Mouse (Mus musculus) liver, adult 2 months (tissue): Measurements from ENCODE around the gene Zfp990. TPM values are rescaled to one million over a fixed set of nuclear protein-coding genes. Genes with fewer than 3 reads are reported as not detected.
"Not testable (repeated sequence)": the region's sequence is repeated elsewhere in the genome, so short reads cannot be mapped to it uniquely, and the experiment has no call there.

Experiments
- DNase-seq: peaks from one replicate; pipeline ENCODE4 v3.0.0-alpha.2; 2011; ENCODE audit warnings: low read depth, low spot score; ENCODE audit errors: extremely low read depth
- H3K27ac ChIP-seq: fragments of 200-500 bp; replicated peaks from 2 replicates; pipeline ENCODE4 v1.5.1; 2012; ENCODE audit warnings: low read depth, mild to moderate bottlenecking, control low read depth, inconsistent platforms, low read length; ENCODE audit not compliant: insufficient read depth
- H3K27me3 ChIP-seq: fragments of 200-500 bp; 2 replicates; pipeline ENCODE4 v1.6.1; 2012; ENCODE audit warnings: mild to moderate bottlenecking, moderate library complexity, low read length, inconsistent platforms; ENCODE audit not compliant: control insufficient read depth, insufficient read depth
- H3K36me3 ChIP-seq: fragments of 200-500 bp; 2 replicates; pipeline ENCODE4 v1.6.1; 2012; ENCODE audit warnings: low read length, inconsistent platforms; ENCODE audit not compliant: control insufficient read depth, insufficient read depth
- H3K4me1 ChIP-seq: fragments of 200-500 bp; 2 replicates; pipeline ENCODE4 v1.6.1; 2011; ENCODE audit warnings: low read length; ENCODE audit not compliant: control insufficient read depth, insufficient read depth
- H3K4me3 ChIP-seq: fragments of 200-500 bp; 2 replicates; pipeline ENCODE4 v1.5.1; 2011; ENCODE audit warnings: low read depth, mild to moderate bottlenecking, control low read depth, low read length, moderate library complexity; ENCODE audit not compliant: insufficient read depth
- H3K79me2 ChIP-seq: fragments of 200-500 bp; 2 replicates; pipeline ENCODE4 v1.6.1; 2012; ENCODE audit warnings: inconsistent platforms, mild to moderate bottlenecking, low read length, moderate library complexity; ENCODE audit not compliant: control insufficient read depth, insufficient read depth
- H3K9ac ChIP-seq: fragments of 200-500 bp; 2 replicates; pipeline ENCODE4 v1.6.1; 2012; ENCODE audit warnings: low read depth, mild to moderate bottlenecking, control low read depth, inconsistent platforms, low read length
- CTCF ChIP-seq: fragments of 200-500 bp; IDR thresholded peaks from 2 replicates; pipeline ENCODE4 v1.5.1; 2011; ENCODE audit warnings: low read depth, low read length, control low read depth
- POLR2A ChIP-seq: fragments of 200-500 bp; IDR thresholded peaks from 2 replicates; pipeline ENCODE4 v1.6.1; 2011; ENCODE audit warnings: low read length, control low read depth; ENCODE audit not compliant: insufficient read depth; ENCODE audit errors: extremely low read depth
- WGBS: fragments of 180-500 bp; shearing (Covaris S2); methylation state at CpG from one replicate; pipeline ENCODE4 v1.1.7; 2018; 5-methylcytosine and 5-hydroxymethylcytosine counted together
- polyA plus RNA-seq: library from polyadenylated mRNA; depleted of rRNA; stranded (reverse); fragments of >200 nt; gene quantifications from 2 replicates; pipeline ENCODE4 v1.2.3, GENCODE M21; 2012
- total RNA-seq: library from RNA; depleted of rRNA; stranded (reverse); fragments of >200 nt; gene quantifications from 2 replicates; pipeline ENCODE4 v1.2.3, GENCODE M21; 2014

Gene Zfp990
- total and polyA plus RNA-seq, 2 experiments = not detected

DNA sequence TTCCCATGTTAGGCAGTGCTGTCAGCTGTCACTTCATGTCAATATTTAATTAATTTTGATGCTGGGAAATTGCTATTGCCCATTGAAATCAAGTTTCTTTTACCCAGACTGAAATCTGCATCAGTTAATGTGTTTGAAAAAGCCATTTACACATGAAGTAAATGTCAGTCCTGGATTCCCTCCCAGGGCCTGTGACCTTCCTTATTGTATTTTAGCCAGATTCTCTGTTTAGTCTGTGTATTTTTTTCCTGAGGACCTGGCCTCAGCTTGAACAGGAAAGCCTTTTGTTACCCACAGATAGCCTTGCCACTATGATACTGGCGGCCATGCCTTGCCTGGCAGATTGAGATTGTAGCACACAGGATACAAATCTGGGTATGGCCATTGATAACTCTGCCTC is 6.8 kb downstream of the Zfp990 start:
- H3K9ac ChIP-seq, DNase-seq, H3K36me3 ChIP-seq, H3K27ac ChIP-seq, H3K4me3 ChIP-seq, H3K4me1 ChIP-seq, H3K27me3 ChIP-seq, H3K79me2 ChIP-seq: not testable (repeated sequence)
- WGBS = 88% methylated on average over 1 of the region's 1 CpGs

DNA sequence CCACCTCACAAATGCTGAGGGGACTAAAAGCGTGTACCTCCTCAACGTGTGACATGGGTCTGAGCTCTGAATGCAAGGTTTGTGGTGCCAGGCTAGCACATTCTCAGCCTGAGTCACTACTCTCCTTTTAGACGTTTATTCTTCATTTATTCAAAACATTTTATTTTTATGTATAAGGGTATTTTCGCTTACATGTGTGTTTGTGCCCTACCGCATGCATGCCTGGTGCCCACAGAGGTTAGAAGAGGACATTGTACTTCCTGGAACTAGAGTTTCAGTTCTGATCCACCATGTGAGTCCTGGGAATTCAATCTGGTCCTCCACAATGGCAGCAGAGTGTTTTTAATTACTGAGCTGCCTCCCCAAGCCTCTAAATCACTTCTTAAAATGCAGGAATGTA is 33.3 kb downstream of the Zfp990 start:
- not testable (repeated sequence) for H3K4me3 ChIP-seq, H3K36me3 ChIP-seq, DNase-seq, H3K79me2 ChIP-seq, H3K9ac ChIP-seq, H3K27ac ChIP-seq, H3K4me1 ChIP-seq, H3K27me3 ChIP-seq
- WGBS = 71% methylated on average over 5 of the region's 5 CpGs

DNA sequence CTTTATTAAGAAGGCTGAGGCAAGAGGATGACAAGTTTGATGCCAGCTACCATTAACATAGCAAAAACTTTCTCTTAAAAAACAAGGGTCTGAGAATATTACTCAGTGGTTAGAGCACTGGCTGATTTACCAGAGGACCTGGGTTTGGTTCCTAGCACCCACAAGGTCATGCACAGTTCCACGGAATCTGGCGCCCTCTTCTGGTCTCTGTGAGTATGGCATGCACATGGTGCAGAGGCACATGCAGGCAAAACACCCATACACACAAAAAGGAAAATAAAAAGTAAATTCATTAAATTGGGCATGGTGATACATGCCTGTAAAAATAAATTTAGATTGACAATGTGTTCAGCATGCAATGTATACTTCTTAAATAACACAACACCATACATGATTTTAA is 34.5 kb downstream of the Zfp990 start:
- not testable (repeated sequence) for H3K27me3 ChIP-seq, H3K9ac ChIP-seq, H3K4me3 ChIP-seq, H3K4me1 ChIP-seq, H3K79me2 ChIP-seq, H3K27ac ChIP-seq, H3K36me3 ChIP-seq, DNase-seq
- 13% methylated on average over 2 of the region's 2 CpGs for WGBS

GRCm38 (mm10) chr4:145545734-145546349 is 35.3 kb downstream of the Zfp990 start:
- H3K9ac ChIP-seq, H3K36me3 ChIP-seq, H3K27ac ChIP-seq, H3K27me3 ChIP-seq, DNase-seq, H3K4me1 ChIP-seq, H3K4me3 ChIP-seq, H3K79me2 ChIP-seq: not testable (repeated sequence)
- 63% methylated on average over 6 of the region's 6 CpGs for WGBS

DNA sequence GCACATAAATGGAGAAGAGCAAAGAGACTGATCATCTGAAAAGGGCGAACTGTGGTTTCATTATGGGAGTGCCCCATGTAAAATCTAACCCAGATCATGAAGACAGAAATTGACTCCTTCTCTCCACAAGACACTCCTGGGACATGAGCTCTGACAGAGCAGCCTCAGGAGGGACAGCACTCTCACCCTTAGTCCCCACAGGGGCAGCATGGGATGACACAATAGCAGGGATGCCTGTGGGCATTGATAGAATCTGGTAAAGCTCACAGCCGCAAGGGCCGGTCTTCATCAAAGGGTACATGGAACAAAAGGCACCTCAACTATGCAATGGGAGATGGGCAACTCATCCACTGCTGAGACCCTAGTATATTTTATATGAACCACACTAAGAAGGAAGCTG is 35.9 kb downstream of the Zfp990 start:
- H3K27ac ChIP-seq, H3K4me3 ChIP-seq, DNase-seq, H3K27me3 ChIP-seq, H3K4me1 ChIP-seq, H3K9ac ChIP-seq, H3K79me2 ChIP-seq, H3K36me3 ChIP-seq: not testable (repeated sequence)
- WGBS = 95% methylated on average over 3 of the region's 3 CpGs

DNA sequence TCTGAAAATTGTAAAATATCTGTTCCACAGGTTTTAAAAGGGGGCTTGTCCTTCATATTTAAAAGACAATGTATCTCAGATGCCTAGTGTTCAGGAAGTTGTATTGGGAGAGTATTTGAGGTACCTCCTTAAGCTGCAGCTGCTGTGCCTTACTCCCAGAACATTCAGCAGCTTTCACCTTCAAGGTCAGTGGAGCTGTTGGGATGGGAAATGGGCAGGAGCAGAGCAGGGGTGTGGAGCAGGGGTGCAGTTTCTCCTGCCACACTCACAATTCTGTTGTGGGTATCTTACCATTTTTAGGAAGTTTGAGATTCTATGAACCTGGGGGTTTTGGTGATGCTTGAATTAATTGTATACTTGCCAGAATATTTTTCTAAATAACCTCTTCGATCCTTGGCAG is 46.1 kb downstream of the Zfp990 start:
- Histone ChIP-seq H3K27ac (no peak overlapping the region), H3K36me3 (no peaks in the 10 kb centered on the region), H3K4me1 (no peaks in the 10 kb centered on the region), H3K9ac (no peak overlapping the region), H3K79me2 (no peaks in the 10 kb centered on the region), H3K4me3 (no peak overlapping the region), H3K27me3 (no peaks in the 10 kb centered on the region)
- 60% methylated on average over 1 of the region's 1 CpGs for WGBS
- TF ChIP-seq CTCF = no peak
- TF ChIP-seq POLR2A = no peak
- DNase-seq = no peak
